26 mouse cellular contexts compared by ENCODE assay signal in the genomic region with DNA sequence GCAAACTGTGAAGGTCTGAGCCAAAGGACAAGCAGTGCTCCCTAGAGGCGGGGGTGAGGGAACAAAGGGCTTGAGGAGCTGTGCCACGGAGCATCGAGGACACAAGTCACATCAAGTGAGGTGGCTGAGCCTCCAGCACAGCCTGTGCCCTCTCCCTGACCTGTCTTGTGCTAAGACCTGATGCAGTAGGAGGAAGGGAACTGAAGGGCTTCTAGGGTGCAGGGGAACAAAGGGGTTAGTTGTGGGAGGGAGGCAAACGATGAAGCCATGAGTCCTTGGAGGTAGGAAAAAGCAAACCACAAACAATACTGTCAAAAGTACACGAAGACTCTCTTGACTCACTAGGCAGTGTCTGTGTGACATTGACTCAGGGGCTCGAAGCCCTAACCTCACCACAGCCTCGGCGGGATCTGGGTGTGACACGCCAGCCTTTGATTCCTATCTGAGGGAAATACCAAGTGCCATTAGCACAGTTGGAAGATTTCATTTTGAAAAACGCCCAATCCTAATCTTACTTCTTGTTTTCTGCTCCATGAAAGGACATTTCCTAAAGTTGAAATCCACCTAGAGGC. TPM values are rescaled to one million over a fixed set of nuclear protein-coding genes. Genes with fewer than 3 reads are reported as not detected.
DNase-seq lines count a peak whose midpoint lies in the region; ATAC-seq and TF ChIP-seq lines count a peak whose summit lies in the region.
"Had no signal": no experiment of that assay in that cellular context is flagged by ENCODE, and none has a peak within 500 bp of the region (broad histone marks: within the 10 kb centered on the region; RNA-seq: fewer than 3 reads in every experiment).

No protein-coding gene starts in this region.

- 0 out of 2 replicates have a peak, but pooled peaks cover 3% of the 10 kb centered on the region for H3K4me1 ChIP-seq in midbrain, embryonic 10.5 days
- H3K4me1 ChIP-seq in midbrain, embryonic 15.5 days: peaks cover 3% of the 10 kb centered on the region; the same call in 1 of the 2 replicates
- peaks cover 13 to 23% of the 10 kb centered on the region in 2 experiments for H3K4me1 ChIP-seq in MEL (ENCODE audit: control insufficient read depth in 1 of 2, insufficient read depth in 2 of 2, low read length in 2 of 2)
- H3K4me1 ChIP-seq: embryonic facial prominence, embryonic 15.5 days; neural tube, embryonic 12.5 days had no signal

- no peaks in the 10 kb centered on the region for H3K9me3 ChIP-seq in midbrain, embryonic 10.5 days (replicated peaks)
- H3K9me3 ChIP-seq in midbrain, embryonic 15.5 days: no peaks in the 10 kb centered on the region
- no peaks in the 10 kb centered on the region for H3K9me3 ChIP-seq in MEL (replicated peaks; ENCODE audit: insufficient read depth, low read length)
- H3K9me3 ChIP-seq: embryonic facial prominence, embryonic 15.5 days; forebrain, embryonic 15.5 days; heart, embryonic 10.5 days; midbrain, embryonic 13.5 days; neural tube, embryonic 12.5 days had no signal

- TF ChIP-seq RAD21 in MEL (IDR thresholded peaks at IDR 0.05; ENCODE audit: low read depth, low read length): no peak

- TF ChIP-seq CTCF in MEL (IDR thresholded peaks at IDR 0.05 in 2 of 3, conservative IDR thresholded peaks at IDR 0.05 in 1 of 3; ENCODE audit: control insufficient read depth in 1 of 3, insufficient read depth in 1 of 3, low read depth in 2 of 3, low read length in 3 of 3, poor library complexity in 1 of 3, severe bottlenecking in 1 of 3): no peak

- H3K36me3 ChIP-seq in midbrain, embryonic 10.5 days: peaks cover 95% of the 10 kb centered on the region
- H3K36me3 ChIP-seq in midbrain, embryonic 15.5 days (replicated peaks): peaks cover 9% of the 10 kb centered on the region
- peaks cover 0 to 23% of the 10 kb centered on the region in 2 experiments; a peak in 2 of 4 replicates for H3K36me3 ChIP-seq in MEL (ENCODE audit: control insufficient read depth in 1 of 2, insufficient read depth in 2 of 2, low read length in 2 of 2)
- peaks cover 21% of the 10 kb centered on the region for H3K36me3 ChIP-seq in myocyte (ENCODE audit: control insufficient read depth, insufficient read depth)

- no peaks in the 10 kb centered on the region for H3K27me3 ChIP-seq in midbrain, embryonic 10.5 days (ENCODE audit: low read depth, poor library complexity, severe bottlenecking)
- no peaks in the 10 kb centered on the region for H3K27me3 ChIP-seq in midbrain, embryonic 15.5 days (replicated peaks)
- H3K27me3 ChIP-seq in MEL (ENCODE audit: control insufficient read depth in 1 of 2, insufficient read depth in 2 of 2, low read length in 2 of 2): no peaks in the 10 kb centered on the region
- no peaks in the 10 kb centered on the region for H3K27me3 ChIP-seq in myocyte (ENCODE audit: control insufficient read depth, insufficient read depth, insufficient read length)
- H3K27me3 ChIP-seq: embryonic facial prominence, embryonic 15.5 days; forebrain, embryonic 15.5 days; midbrain, embryonic 13.5 days; neural tube, embryonic 12.5 days had no signal

- no peak for DNase-seq in midbrain, embryonic 10.5 days (ENCODE audit: low spot score)
- DNase-seq in MEL (ENCODE audit: low read depth, low spot score): peak; percentile 72
- no peak for DNase-seq in cerebellum, postnatal 4 days (ENCODE audit: low spot score in 2 of 2)
- DNase-seq in urinary bladder, postnatal 14 days (ENCODE audit: low spot score): no peak
- DNase-seq: cerebellum, adult 8-10 months; gastrocnemius, postnatal 10 days; heart, postnatal 4 days; kidney, adult 18-20 months; left cerebral cortex, postnatal 4 days; liver; lung, postnatal 4 days; right cerebral cortex, adult 18-20 months had no signal

- ATAC-seq in midbrain, embryonic 15.5 days (replicated peaks): no peak
- ATAC-seq in erythroid progenitor cell, adult 5-6 weeks (replicated peaks; ENCODE audit: low FRiP score, poor library complexity, severe bottlenecking): 0 out of 2 replicates have a peak, but pooled peaks have one; percentile 52
- ATAC-seq: forebrain, embryonic 15.5 days; inflammation-experienced regulatory T-cells, adult 6 months; midbrain, embryonic 13.5 days had no signal

- WGBS in midbrain, embryonic 10.5 days: 79% methylated on average over 10 of the region's 10 CpGs
- WGBS in midbrain, embryonic 15.5 days: 82% methylated on average over 10 of the region's 10 CpGs

- no peak for TF ChIP-seq POLR2A in MEL (IDR thresholded peaks at IDR 0.05; ENCODE audit: control insufficient read depth in 1 of 2, insufficient read depth in 1 of 2, low read depth in 1 of 2, low read length in 2 of 2, poor library complexity in 1 of 2)
- TF ChIP-seq POLR2A in myocyte (IDR thresholded peaks at IDR 0.05; ENCODE audit: insufficient read length, low read depth): no peak

- TF ChIP-seq EP300 in MEL (IDR thresholded peaks at IDR 0.05; ENCODE audit: low read depth in 1 of 2, low read length in 2 of 2): peak in 1 of 2 experiments; percentile 48; a peak in 3 of 4 replicates

- 0 out of 2 replicates have a peak overlapping the region, but pooled peaks have one; percentile 9 for H3K27ac ChIP-seq in midbrain, embryonic 10.5 days (replicated peaks)
- no peak overlapping the region for H3K27ac ChIP-seq in midbrain, embryonic 15.5 days
- peak overlapping the region; percentile 16; the same call in 1 of the 2 replicates for H3K27ac ChIP-seq in MEL (ENCODE audit: control insufficient read depth, low read depth, low read length)
- H3K27ac ChIP-seq: embryonic facial prominence, embryonic 15.5 days; forebrain, embryonic 15.5 days; heart, embryonic 10.5 days; hindbrain, embryonic 14.5 days; kidney, postnatal 0 days; left cerebral cortex, adult 2 months; midbrain, embryonic 13.5 days; neural tube, embryonic 12.5 days had no signal

- no peak overlapping the region for H3K4me2 ChIP-seq in midbrain, embryonic 15.5 days
- H3K4me2 ChIP-seq in myocyte (ENCODE audit: low read depth): peak overlapping the region; percentile 35
- H3K4me2 ChIP-seq: embryonic facial prominence, embryonic 15.5 days; forebrain, embryonic 15.5 days; hindbrain, embryonic 14.5 days; midbrain, embryonic 13.5 days; neural tube, embryonic 12.5 days had no signal

- H3K9ac ChIP-seq in midbrain, embryonic 15.5 days: no peak overlapping the region
- no peak overlapping the region; the same call in 1 of the 2 replicates for H3K9ac ChIP-seq in MEL (ENCODE audit: control insufficient read depth, low read depth, low read length, poor library complexity, severe bottlenecking)
- H3K9ac ChIP-seq: embryonic facial prominence, embryonic 15.5 days; forebrain, embryonic 15.5 days; hindbrain, embryonic 14.5 days; midbrain, embryonic 13.5 days; neural tube, embryonic 12.5 days had no signal

- H3K79me2 ChIP-seq in MEL (ENCODE audit: control insufficient read depth, insufficient read depth, low read length, poor library complexity) (no peaks in the 10 kb centered on the region), myocyte (ENCODE audit: control insufficient read depth, insufficient read depth) (no peaks in the 10 kb centered on the region)

- H3ac ChIP-seq in myocyte (ENCODE audit: control insufficient read depth, insufficient read length): no peak overlapping the region

- no peak overlapping the region for H3K4me3 ChIP-seq in midbrain, embryonic 10.5 days
- H3K4me3 ChIP-seq in midbrain, embryonic 15.5 days: no peak overlapping the region
- H3K4me3 ChIP-seq in MEL (ENCODE audit: control insufficient read depth in 1 of 2, insufficient read depth in 1 of 2, low read depth in 2 of 2, low read length in 2 of 2): no peak overlapping the region
- no peak overlapping the region for H3K4me3 ChIP-seq in myocyte
- H3K4me3 ChIP-seq: embryonic facial prominence, embryonic 15.5 days; forebrain, embryonic 15.5 days; heart, embryonic 10.5 days; left cerebral cortex, adult 2 months; midbrain, embryonic 13.5 days; neural tube, embryonic 12.5 days had no signal

TF ChIP-seq in MEL, 35 proteins besides CTCF, POLR2A, EP300 and RAD21 (continues in another document):
- TF ChIP-seq E2F4 (IDR thresholded peaks at IDR 0.05; ENCODE audit: borderline replicate concordance, low read depth, low read length) (no peak), MAX (IDR thresholded peaks at IDR 0.05; ENCODE audit: low read length) (peak; percentile 54; the same call in 1 of the 2 replicates)

TF ChIP-seq in myocyte, 11 proteins besides CTCF, POLR2A, EP300 and RAD21:
- no peak for TF ChIP-seq POLR2AphosphoS2 (IDR thresholded peaks at IDR 0.05; ENCODE audit: insufficient read length, low read depth)

RNA-seq across cellular contexts. Expression of a gene that starts 28.2 kb away (rescaled TPM):
- 42.2 and 45.1 TPM in 2 replicates for polyA plus RNA-seq in midbrain, embryonic 10.5 days (2016; fragmentation: Nextera tagmentation; extraction: Ambion mirVana)
- 16.9 and 17.7 TPM in 2 replicates for polyA plus RNA-seq in midbrain, embryonic 15.5 days (2015; fragmentation: Nextera tagmentation; extraction: Ambion mirVana)
- total RNA-seq in MEL (2012; rRNA removed): 16.9 and 19.1 TPM in 2 replicates
- 10 to 100 TPM; 37.1 to 63.6 TPM for polyA plus RNA-seq in MEL (2012; ENCODE audit: insufficient read depth in 1 of 2, insufficient read length in 2 of 2, low read depth in 1 of 2, low replicate concordance in 2 of 2, missing spikeins in 1 of 2)
- 8.4 and 12.3 TPM in 2 replicates for total RNA-seq in erythroid progenitor cell, adult 5-6 weeks (2015; ENCODE audit: low replicate concordance)
- total RNA-seq in erythroid progenitor cell, adult 5-6 weeks (2017; ENCODE audit: low replicate concordance): 2.0 and 4.5 TPM in 2 replicates
- polyA plus RNA-seq in myocyte (2012; fragmentation: generic; extraction: Trizol): 17.5 TPM

RNA-seq across cellular contexts. Expression of a gene that starts 30.8 kb away (rescaled TPM):
- polyA plus RNA-seq in midbrain, embryonic 10.5 days (2016; fragmentation: Nextera tagmentation; extraction: Ambion mirVana): 0.56 and 0.93 TPM in 2 replicates
- polyA plus RNA-seq in midbrain, embryonic 15.5 days (2015; fragmentation: Nextera tagmentation; extraction: Ambion mirVana): 0.98 and 1.1 TPM in 2 replicates
- not detected in 2 replicates for total RNA-seq in MEL (2012; rRNA removed)
- not detected for polyA plus RNA-seq in MEL (2012; ENCODE audit: insufficient read depth in 1 of 2, insufficient read length in 2 of 2, low read depth in 1 of 2, low replicate concordance in 2 of 2, missing spikeins in 1 of 2)
- not detected in 2 replicates for total RNA-seq in erythroid progenitor cell, adult 5-6 weeks (2015; ENCODE audit: low replicate concordance)
- total RNA-seq in erythroid progenitor cell, adult 5-6 weeks (2017; ENCODE audit: low replicate concordance): not detected in 2 replicates
- polyA plus RNA-seq in myocyte (2012; fragmentation: generic; extraction: Trizol): not detected
- total RNA-seq: common myeloid progenitor, adult 5-6 weeks; granulocyte monocyte progenitor cell, adult 5-6 weeks had no signal
- polyA plus RNA-seq: inflammation-experienced regulatory T-cells, adult 6 months had no signal

RNA-seq across cellular contexts. Expression of a gene that starts 31.8 kb away (rescaled TPM):
- 26.5 and 30.3 TPM in 2 replicates for polyA plus RNA-seq in midbrain, embryonic 10.5 days (2016; fragmentation: Nextera tagmentation; extraction: Ambion mirVana)
- 33.5 and 35.1 TPM in 2 replicates for polyA plus RNA-seq in midbrain, embryonic 15.5 days (2015; fragmentation: Nextera tagmentation; extraction: Ambion mirVana)
- total RNA-seq in MEL (2012; rRNA removed): 37.5 and 44.2 TPM in 2 replicates
- 10 to 100 TPM in 1 of 2 experiments, not detected in 1; 29.8 TPM for polyA plus RNA-seq in MEL (2012; ENCODE audit: insufficient read depth in 1 of 2, insufficient read length in 2 of 2, low read depth in 1 of 2, low replicate concordance in 2 of 2, missing spikeins in 1 of 2)
- total RNA-seq in erythroid progenitor cell, adult 5-6 weeks (2015; ENCODE audit: low replicate concordance): 1.4 TPM in 1 of 2 replicates, not detected in the other
- total RNA-seq in erythroid progenitor cell, adult 5-6 weeks (2017; ENCODE audit: low replicate concordance): 5.8 and 7.5 TPM in 2 replicates
- 67.6 TPM for polyA plus RNA-seq in myocyte (2012; fragmentation: generic; extraction: Trizol)
